15 mouse cellular contexts compared by ENCODE assay signal in the genomic region with DNA sequence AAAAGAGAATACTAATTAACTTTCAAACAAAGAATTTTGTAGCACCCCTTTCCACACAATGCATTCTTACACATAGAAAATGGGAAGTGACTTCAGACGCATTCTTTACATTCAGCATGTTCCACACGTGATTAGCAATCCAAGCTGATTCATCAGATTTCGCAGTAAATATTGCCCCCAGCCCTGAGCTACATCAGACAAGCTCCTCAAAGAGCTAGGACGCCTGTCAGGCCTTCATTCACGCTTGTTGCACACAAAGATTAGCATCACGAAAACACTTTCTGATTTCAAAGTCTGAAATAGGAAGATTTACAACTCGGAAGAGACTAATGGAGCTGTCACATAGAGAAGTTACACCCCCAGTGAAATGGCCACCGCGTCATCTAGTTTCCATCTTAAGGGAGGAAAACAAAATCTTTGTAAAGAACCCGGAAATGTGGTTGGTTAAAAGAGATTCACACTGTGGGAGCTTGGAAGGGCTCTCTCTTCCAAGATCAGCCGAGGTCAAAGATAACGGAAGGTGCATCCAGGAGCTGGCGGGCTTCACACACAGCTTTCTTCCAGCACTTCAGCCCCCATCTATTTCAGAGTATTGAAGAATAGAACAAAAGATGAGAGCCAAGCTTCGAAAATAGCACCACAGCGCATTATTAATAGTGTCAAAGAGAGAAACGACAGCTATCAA.
DNase-seq lines count a peak whose midpoint lies in the region; ATAC-seq lines count a peak whose summit lies in the region.
"Had no signal": no experiment of that assay in that cellular context is flagged by ENCODE, and none has a peak within 500 bp of the region (broad histone marks: within the 10 kb centered on the region; RNA-seq: fewer than 3 reads in every experiment).

No protein-coding gene starts in this region.

- 47% methylated on average over 16 of the region's 16 CpGs for WGBS in kidney, embryonic 14.5 days
- 10% methylated on average over 16 of the region's 16 CpGs for WGBS in forebrain, embryonic 12.5 days
- 15% methylated on average over 16 of the region's 16 CpGs for WGBS in hindbrain, embryonic 16.5 days

- no peak overlapping the region for H3K4me2 ChIP-seq in kidney, embryonic 14.5 days (replicated peaks; ENCODE audit: low read depth, low read length)
- H3K4me2 ChIP-seq in forebrain, embryonic 12.5 days: peak overlapping the region; percentile 38
- H3K4me2 ChIP-seq in hindbrain, embryonic 16.5 days (ENCODE audit: low read length): peak overlapping the region; percentile 30
- H3K4me2 ChIP-seq: intestine, embryonic 15.5 days; stomach, embryonic 15.5 days had no signal

- no peaks in the 10 kb centered on the region for H3K36me3 ChIP-seq in kidney, embryonic 14.5 days (ENCODE audit: control insufficient read depth, insufficient read depth, low read length)
- H3K36me3 ChIP-seq in forebrain, embryonic 12.5 days (replicated peaks): no peaks in the 10 kb centered on the region
- H3K36me3 ChIP-seq in hindbrain, embryonic 16.5 days (ENCODE audit: control insufficient read depth, insufficient read depth, low read length): no peaks in the 10 kb centered on the region
- H3K36me3 ChIP-seq: intestine, embryonic 15.5 days; stomach, embryonic 15.5 days had no signal

- 0 out of 2 replicates have a peak, but pooled peaks have one; percentile 4 for ATAC-seq in kidney, embryonic 14.5 days (ENCODE audit: low FRiP score, low TSS enrichment)
- ATAC-seq in forebrain, embryonic 12.5 days (ENCODE audit: low FRiP score): peak; percentile 63; the same call in 1 of the 2 replicates
- ATAC-seq in hindbrain, embryonic 16.5 days: 0 out of 2 replicates have a peak, but pooled peaks have one; percentile 32
- ATAC-seq: intestine, embryonic 15.5 days had no signal

- no peak overlapping the region for H3K4me3 ChIP-seq in kidney, embryonic 14.5 days (ENCODE audit: low read length)
- H3K4me3 ChIP-seq in forebrain, embryonic 12.5 days (replicated peaks): no peak overlapping the region
- no peak overlapping the region for H3K4me3 ChIP-seq in hindbrain, embryonic 16.5 days (ENCODE audit: low read length)
- H3K4me3 ChIP-seq: intestine, embryonic 15.5 days; myocyte; stomach, embryonic 15.5 days had no signal

- H3K27me3 ChIP-seq in kidney, embryonic 14.5 days (ENCODE audit: control insufficient read depth, insufficient read depth, low read length): no peaks in the 10 kb centered on the region
- no peaks in the 10 kb centered on the region for H3K27me3 ChIP-seq in forebrain, embryonic 12.5 days
- H3K27me3 ChIP-seq in hindbrain, embryonic 16.5 days (replicated peaks; ENCODE audit: control insufficient read depth, insufficient read depth, low read length): no peaks in the 10 kb centered on the region
- H3K27me3 ChIP-seq: intestine, embryonic 15.5 days; stomach, embryonic 15.5 days had no signal

- H3K4me1 ChIP-seq in kidney, embryonic 14.5 days (ENCODE audit: control insufficient read depth, insufficient read depth, low read length): 0 out of 2 replicates have a peak, but pooled peaks cover 8% of the 10 kb centered on the region
- peaks cover 13% of the 10 kb centered on the region for H3K4me1 ChIP-seq in forebrain, embryonic 12.5 days
- H3K4me1 ChIP-seq in hindbrain, embryonic 16.5 days (ENCODE audit: control insufficient read depth, insufficient read depth, low read depth, low read length): peaks cover 6% of the 10 kb centered on the region
- H3K4me1 ChIP-seq: intestine, embryonic 15.5 days; stomach, embryonic 15.5 days had no signal

- H3K9ac ChIP-seq in kidney, embryonic 14.5 days (ENCODE audit: low read depth, low read length): no peak overlapping the region
- H3K9ac ChIP-seq in forebrain, embryonic 12.5 days: no peak overlapping the region
- no peak overlapping the region; the same call in 1 of the 2 replicates for H3K9ac ChIP-seq in hindbrain, embryonic 16.5 days (ENCODE audit: low read depth, low read length)
- H3K9ac ChIP-seq: intestine, embryonic 15.5 days; stomach, embryonic 15.5 days had no signal

- H3K9me3 ChIP-seq in kidney, embryonic 14.5 days (ENCODE audit: control insufficient read depth, low read length): no peaks in the 10 kb centered on the region
- no peaks in the 10 kb centered on the region for H3K9me3 ChIP-seq in forebrain, embryonic 12.5 days
- no peaks in the 10 kb centered on the region for H3K9me3 ChIP-seq in hindbrain, embryonic 16.5 days (ENCODE audit: control insufficient read depth, low read length)
- H3K9me3 ChIP-seq: intestine, embryonic 15.5 days; stomach, embryonic 15.5 days had no signal

- H3K27ac ChIP-seq in kidney, embryonic 14.5 days (ENCODE audit: low read depth, low read length): no peak overlapping the region
- no peak overlapping the region for H3K27ac ChIP-seq in forebrain, embryonic 12.5 days
- H3K27ac ChIP-seq in hindbrain, embryonic 16.5 days (ENCODE audit: low read depth, low read length): no peak overlapping the region
- H3K27ac ChIP-seq: intestine, embryonic 15.5 days; stomach, embryonic 15.5 days had no signal

- no peak for DNase-seq in kidney, postnatal 36 days
- peak; percentile 63 for DNase-seq in retina, embryonic 14.5 days (ENCODE audit: low spot score)
- DNase-seq in right cerebral cortex, adult 2 months (ENCODE audit: low spot score in 2 of 2): no peak
- no peak for DNase-seq in kidney, postnatal 10 days
- DNase-seq: adrenal gland, postnatal 36 days; cerebellum, adult 11-12 months; layer of hippocampus, postnatal 36 days; right cerebral cortex, postnatal 14 days; thymus, postnatal 4 days had no signal

Comparison
In these comparisons a context has a peak if more than half of its experiments do, and no peak if none do; other contexts are left out.
1. ATAC-seq: peak in every context shown above with its lines; median percentile 63 in forebrain, embryonic 12.5 days; 32 in hindbrain, embryonic 16.5 days; 4 in kidney, embryonic 14.5 days.